Mouse (Mus musculus) stomach, postnatal 0 days (tissue): ENCODE measurements around the gene Tmem54. TPM values are rescaled to one million over a fixed set of nuclear protein-coding genes. Genes with fewer than 3 reads are reported as not detected.
A peak's percentile ranks its signal among the peaks of the same experiment; 100 is the strongest.

Experiments
- ATAC-seq: fragments of 200-750 bp; cut with Nextera tagmentation; 2 replicates; pipeline ENCODE4 v1.8.0; 2017; ENCODE audit not compliant: low FRiP score, low TSS enrichment
- DNase-seq: peaks from one replicate; pipeline ENCODE4 v3.0.0-alpha.2; 2016; ENCODE audit warnings: low spot score
- H3K27ac ChIP-seq: fragments of 300-500 bp; sonication (generic); replicated peaks from 2 replicates; pipeline ENCODE4 v1.5.1; 2014; ENCODE audit warnings: mild to moderate bottlenecking, control low read depth
- H3K27me3 ChIP-seq: fragments of 300-500 bp; sonication (generic); 2 replicates; pipeline ENCODE4 v1.6.1; 2014; ENCODE audit warnings: low read length; ENCODE audit not compliant: control insufficient read depth, insufficient read depth
- H3K36me3 ChIP-seq: fragments of 300-500 bp; sonication (generic); 2 replicates; pipeline ENCODE4 v1.6.1; 2014; ENCODE audit warnings: low read length, mixed read lengths; ENCODE audit not compliant: control insufficient read depth, insufficient read depth
- H3K4me1 ChIP-seq: fragments of 300-500 bp; sonication (generic); replicated peaks from 2 replicates; pipeline ENCODE4 v1.6.1; 2014; ENCODE audit warnings: antibody characterized with exemption; ENCODE audit not compliant: control insufficient read depth, insufficient read depth
- H3K4me2 ChIP-seq: fragments of 300-500 bp; sonication (generic); replicated peaks from 2 replicates; pipeline ENCODE4 v1.6.1; 2014; ENCODE audit warnings: low read depth, mild to moderate bottlenecking, control low read depth, moderate library complexity
- H3K4me3 ChIP-seq: fragments of 300-500 bp; sonication (generic); 2 replicates; pipeline ENCODE4 v1.5.1; 2014; ENCODE audit warnings: low read depth, low read length, control low read depth
- H3K9ac ChIP-seq: fragments of 300-500 bp; sonication (generic); 2 replicates; pipeline ENCODE4 v1.6.1; 2014; ENCODE audit warnings: mild to moderate bottlenecking, low read length, control low read depth, mixed read lengths
- H3K9me3 ChIP-seq: fragments of 300-500 bp; sonication (generic); 2 replicates; pipeline ENCODE4 v1.6.1; 2016; ENCODE audit warnings: low read length; ENCODE audit not compliant: control insufficient read depth
- CTCF ChIP-seq: IDR thresholded peaks from 2 replicates; pipeline ENCODE4 v1.5.1; 2016; ENCODE audit warnings: antibody characterized with exemption, low read depth, mild to moderate bottlenecking, moderate library complexity
- EP300 ChIP-seq: optimal IDR thresholded peaks from 2 replicates; pipeline ENCODE3; 2016; ENCODE audit warnings: antibody characterized with exemption
- WGBS: fragments of 180-500 bp; shearing (Covaris S2); extraction: QIAGEN DNeasy Blood & Tissue Kit; methylation state at CpG from one replicate; pipeline ENCODE4 v1.1.7; 2014; 5-methylcytosine and 5-hydroxymethylcytosine counted together
- polyA plus RNA-seq: library from polyadenylated mRNA; unstranded; fragments of >200 nt; fragmentation: Nextera tagmentation; extraction: Ambion mirVana; gene quantifications from 2 replicates; pipeline ENCODE4 v1.2.1, GENCODE M21; 2015

Tmem54 gene
- polyA plus RNA-seq, 1 experiment from 2014 or later: 106 TPM

- Histone ChIP-seq H3K36me3 (no peaks in the 10 kb centered on the region), H3K4me1 (no peaks in the 10 kb centered on the region; the same call in 1 of the 2 replicates), H3K9ac (no peak overlapping the region), H3K4me2 (no peak overlapping the region), H3K9me3 (no peaks in the 10 kb centered on the region), H3K27ac (no peak overlapping the region), H3K27me3 (no peaks in the 10 kb centered on the region), H3K4me3 (no peak overlapping the region)
- whole genome bisulfite sequencing: 56% methylated on average over 13 of the region's 13 CpGs
- TF ChIP-seq EP300: no peak
- TF ChIP-seq CTCF: no peak
- DNase-seq: no peak
- no peak for ATAC-seq
These were observed 23.4 kb downstream of the Tmem54 start for GRCm38 (mm10) chr4:129128582-129129338.

GRCm38 (mm10) chr4:129129387-129129786 is 24.0 kb downstream of the Tmem54 start:
- DNase-seq (no peak), ATAC-seq (no peak)
- 45% methylated on average over 8 of the region's 9 CpGs for WGBS
- H3K4me2 ChIP-seq: no peak overlapping the region
- H3K4me1 ChIP-seq: no peaks in the 10 kb centered on the region; the same call in 1 of the 2 replicates
- H3K9ac ChIP-seq: no peak overlapping the region
- TF ChIP-seq CTCF (no peak), EP300 (no peak)
- no peaks in the 10 kb centered on the region for H3K36me3 ChIP-seq
- no peak overlapping the region for H3K27ac ChIP-seq
- H3K9me3 ChIP-seq: no peaks in the 10 kb centered on the region
- no peaks in the 10 kb centered on the region for H3K27me3 ChIP-seq
- no peak overlapping the region for H3K4me3 ChIP-seq

- Histone ChIP-seq H3K4me2 (peak overlapping the region; percentile 47), H3K27me3 (no peaks in the 10 kb centered on the region), H3K4me1 (no peaks in the 10 kb centered on the region; the same call in 1 of the 2 replicates), H3K9ac (no peak overlapping the region), H3K27ac (no peak overlapping the region), H3K9me3 (no peaks in the 10 kb centered on the region), H3K4me3 (no peak overlapping the region), H3K36me3 (no peaks in the 10 kb centered on the region)
- TF ChIP-seq EP300: no peak
- peak; percentile 85 for TF ChIP-seq CTCF
- ATAC-seq: peak; percentile 34; the same call in 1 of the 2 replicates
- 3% methylated on average over 8 of the region's 8 CpGs for WGBS
- peak; percentile 59 for DNase-seq
These were observed 24.8 kb downstream of the Tmem54 start for GRCm38 (mm10) chr4:129130149-129130548.

DNA sequence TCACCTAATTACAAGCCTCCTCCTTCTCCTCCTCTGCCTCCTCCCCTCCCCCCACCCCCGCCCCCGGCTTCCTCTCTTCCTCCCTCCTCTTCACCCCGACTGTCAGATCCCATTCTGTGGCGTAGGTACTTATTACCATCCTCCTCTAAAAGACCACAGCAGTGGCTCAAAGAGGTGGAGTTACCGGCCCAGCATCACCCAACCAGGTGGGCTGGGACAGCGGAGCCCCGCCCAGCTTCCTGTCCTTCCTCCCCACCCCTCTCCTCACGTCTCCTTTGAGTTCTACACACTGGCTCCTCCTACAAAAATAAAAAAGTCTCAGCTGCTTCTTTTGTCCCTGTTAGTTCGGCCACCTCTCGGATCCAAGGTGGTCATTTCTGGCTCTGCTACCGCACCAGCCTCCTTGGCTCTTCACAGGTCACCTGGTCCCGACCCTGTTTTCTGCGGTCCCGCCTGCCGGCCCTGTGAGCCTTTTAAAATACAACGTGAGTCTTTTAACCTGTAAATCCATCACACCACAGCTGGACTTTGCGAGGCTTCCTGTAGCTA is 25.5 kb downstream of the Tmem54 start:
- Histone ChIP-seq H3K36me3 (no peaks in the 10 kb centered on the region), H3K27me3 (no peaks in the 10 kb centered on the region), H3K9ac (no peak overlapping the region), H3K9me3 (no peaks in the 10 kb centered on the region), H3K27ac (no peak overlapping the region), H3K4me1 (no peaks in the 10 kb centered on the region; the same call in 1 of the 2 replicates), H3K4me3 (peak overlapping the region; percentile 18; the same call in 1 of the 2 replicates), H3K4me2 (peak overlapping the region; percentile 47)
- TF ChIP-seq EP300 (no peak), CTCF (no peak)
- ATAC-seq (peak; percentile 31; the same call in 1 of the 2 replicates), DNase-seq (no peak)
- WGBS: 9% methylated on average over 17 of the region's 17 CpGs

- Histone ChIP-seq H3K27me3 (no peaks in the 10 kb centered on the region), H3K4me2 (peak overlapping the region; percentile 27), H3K36me3 (no peaks in the 10 kb centered on the region), H3K27ac (no peak overlapping the region), H3K9ac (no peak overlapping the region), H3K4me1 (no peaks in the 10 kb centered on the region), H3K4me3 (no peak overlapping the region), H3K9me3 (no peaks in the 10 kb centered on the region)
- DNase-seq: peak; percentile 76
- WGBS: 11% methylated on average over 15 of the region's 15 CpGs
- ATAC-seq: no peak; the same call in 1 of the 2 replicates
- TF ChIP-seq EP300 (no peak), CTCF (peak; percentile 89)
These were observed 29.6 kb downstream of the Tmem54 start for GRCm38 (mm10) chr4:129134799-129135585.
